Mouse (Mus musculus) lung, embryonic 15.5 days (tissue): Measurements from ENCODE around the gene Gm9837. TPM values are rescaled to one million over a fixed set of nuclear protein-coding genes. Genes with fewer than 3 reads are reported as not detected.

Experiments used
- ATAC-seq: fragments of 200-750 bp; cut with Nextera tagmentation; 2 replicates; pipeline ENCODE4 v1.8.0; 2017; ENCODE audit warnings: moderate number of reproducible peaks, borderline replicate concordance; ENCODE audit not compliant: low FRiP score, low TSS enrichment; ENCODE audit errors: extremely low read depth
- H3K27ac ChIP-seq: fragments of 300-500 bp; sonication (generic); 2 replicates; pipeline ENCODE4 v1.5.1; 2015; ENCODE audit warnings: moderate library complexity, mild to moderate bottlenecking, inconsistent platforms
- H3K27me3 ChIP-seq: fragments of 300-500 bp; sonication (generic); 2 replicates; pipeline ENCODE4 v1.6.1; 2015; ENCODE audit warnings: inconsistent platforms
- H3K36me3 ChIP-seq: fragments of 300-500 bp; sonication (generic); 2 replicates; pipeline ENCODE4 v1.6.1; 2015; ENCODE audit warnings: inconsistent platforms
- H3K4me1 ChIP-seq: fragments of 300-500 bp; sonication (generic); 2 replicates; pipeline ENCODE4 v1.6.1; 2015; ENCODE audit warnings: inconsistent platforms
- H3K4me2 ChIP-seq: fragments of 300-500 bp; sonication (generic); 2 replicates; pipeline ENCODE4 v1.6.1; 2015; ENCODE audit warnings: inconsistent platforms, mild to moderate bottlenecking, moderate library complexity
- H3K4me3 ChIP-seq: fragments of 300-500 bp; sonication (generic); 2 replicates; pipeline ENCODE4 v1.5.1; 2015; ENCODE audit warnings: mild to moderate bottlenecking, inconsistent platforms
- H3K9ac ChIP-seq: fragments of 300-500 bp; sonication (generic); 2 replicates; pipeline ENCODE4 v1.6.1; 2015; ENCODE audit warnings: inconsistent platforms
- H3K9me3 ChIP-seq: fragments of 300-500 bp; sonication (generic); 2 replicates; pipeline ENCODE4 v1.6.1; 2016; ENCODE audit warnings: inconsistent platforms
- WGBS: fragments of 180-500 bp; shearing (Covaris S2); methylation state at CpG from one replicate; pipeline ENCODE4 v1.1.7; 2015; 5-methylcytosine and 5-hydroxymethylcytosine counted together
- polyA plus RNA-seq: library from polyadenylated mRNA; unstranded; fragments of >200 nt; fragmentation: Nextera tagmentation; extraction: Ambion mirVana; gene quantifications from 2 replicates; pipeline ENCODE4 v1.2.1, GENCODE M21; 2015

Gm9837 gene
- polyA plus RNA-seq, 1 experiment from 2014 or later, result not detected

GRCm38 (mm10) chr11:53447996-53448395, 22.3 kb downstream of the Gm9837 start:
- no peaks in the 10 kb centered on the region for H3K36me3 ChIP-seq
- H3K9me3 ChIP-seq, result no peaks in the 10 kb centered on the region
- H3K4me1 ChIP-seq, result no peaks in the 10 kb centered on the region
- 76% methylated on average over 8 of the region's 8 CpGs for WGBS
- no peak overlapping the region for H3K4me2 ChIP-seq
- H3K9ac ChIP-seq, result no peak overlapping the region
- no peak overlapping the region for H3K4me3 ChIP-seq
- no peaks in the 10 kb centered on the region for H3K27me3 ChIP-seq
- ATAC-seq, result no peak
- no peak overlapping the region for H3K27ac ChIP-seq

- Histone ChIP-seq H3K4me3 (no peak overlapping the region), H3K4me2 (no peak overlapping the region), H3K27ac (no peak overlapping the region), H3K36me3 (no peaks in the 10 kb centered on the region), H3K9ac (no peak overlapping the region), H3K9me3 (no peaks in the 10 kb centered on the region), H3K4me1 (no peaks in the 10 kb centered on the region), H3K27me3 (no peaks in the 10 kb centered on the region)
- 62% methylated on average over 13 of the region's 13 CpGs for WGBS
- ATAC-seq, result no peak
These were observed 24.1 kb downstream of the Gm9837 start for GRCm38 (mm10) chr11:53446183-53446582.

- Histone ChIP-seq H3K4me1 (no peaks in the 10 kb centered on the region), H3K9ac (no peak overlapping the region), H3K27ac (no peak overlapping the region), H3K4me2 (no peak overlapping the region), H3K36me3 (no peaks in the 10 kb centered on the region), H3K27me3 (no peaks in the 10 kb centered on the region), H3K9me3 (no peaks in the 10 kb centered on the region), H3K4me3 (no peak overlapping the region)
- 43% methylated on average over 13 of the region's 13 CpGs for WGBS
- ATAC-seq, result no peak
These were observed 24.7 kb downstream of the Gm9837 start for GRCm38 (mm10) chr11:53445562-53445961.

DNA sequence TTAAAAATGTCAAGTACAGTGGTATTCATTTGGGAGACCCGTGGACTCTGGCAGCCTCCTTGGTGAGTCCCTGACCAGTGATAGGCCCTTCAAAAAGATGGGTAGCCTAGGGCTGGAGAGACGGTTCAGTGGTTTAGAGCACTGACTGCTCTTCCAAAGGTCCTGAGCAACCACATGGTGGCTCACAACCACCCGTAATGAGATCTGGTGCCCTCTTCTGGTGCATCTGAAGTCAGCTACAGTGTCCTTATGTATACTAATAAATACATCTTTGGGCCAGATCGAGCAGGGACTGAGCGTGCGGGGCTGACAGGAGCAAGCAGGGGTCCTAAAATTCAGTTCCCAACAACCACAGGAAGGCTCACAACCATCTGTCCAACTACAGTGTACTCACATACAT, 26.4 kb downstream of the Gm9837 start:
- Histone ChIP-seq H3K9me3 (no peaks in the 10 kb centered on the region), H3K36me3 (no peaks in the 10 kb centered on the region), H3K4me1 (no peaks in the 10 kb centered on the region), H3K9ac (no peak overlapping the region), H3K4me3 (no peak overlapping the region), H3K4me2 (no peak overlapping the region), H3K27ac (no peak overlapping the region), H3K27me3 (no peaks in the 10 kb centered on the region)
- no peak for ATAC-seq
- 27% methylated on average over 6 of the region's 6 CpGs for WGBS

GRCm38 (mm10) chr11:53441921-53442320, 28.4 kb downstream of the Gm9837 start:
- no peaks in the 10 kb centered on the region for H3K9me3 ChIP-seq
- WGBS, result 10% methylated on average over 12 of the region's 12 CpGs
- H3K4me1 ChIP-seq, result no peaks in the 10 kb centered on the region
- H3K36me3 ChIP-seq, result no peaks in the 10 kb centered on the region
- H3K9ac ChIP-seq, result no peak overlapping the region
- no peak for ATAC-seq
- H3K4me3 ChIP-seq, result no peak overlapping the region
- H3K4me2 ChIP-seq, result no peak overlapping the region
- no peaks in the 10 kb centered on the region for H3K27me3 ChIP-seq
- H3K27ac ChIP-seq, result no peak overlapping the region

- Histone ChIP-seq H3K4me3 (no peak overlapping the region), H3K4me1 (peaks cover 3% of the 10 kb centered on the region; the same call in 1 of the 2 replicates), H3K36me3 (no peaks in the 10 kb centered on the region), H3K9ac (no peak overlapping the region), H3K27me3 (no peaks in the 10 kb centered on the region), H3K4me2 (no peak overlapping the region), H3K9me3 (no peaks in the 10 kb centered on the region), H3K27ac (no peak overlapping the region)
- WGBS, result 72% methylated on average over 6 of the region's 6 CpGs
- ATAC-seq, result no peak
These were observed 33.9 kb downstream of the Gm9837 start for GRCm38 (mm10) chr11:53436338-53436737.

- H3K4me3 ChIP-seq, result no peak overlapping the region
- H3K36me3 ChIP-seq, result no peaks in the 10 kb centered on the region
- H3K27ac ChIP-seq, result no peak overlapping the region
- no peaks in the 10 kb centered on the region for H3K9me3 ChIP-seq
- no peak overlapping the region for H3K9ac ChIP-seq
- peaks cover 3% of the 10 kb centered on the region; the same call in 1 of the 2 replicates for H3K4me1 ChIP-seq
- ATAC-seq, result no peak
- H3K27me3 ChIP-seq, result no peaks in the 10 kb centered on the region
- WGBS, result 81% methylated on average over 8 of the region's 8 CpGs
- H3K4me2 ChIP-seq, result no peak overlapping the region
These were observed 34.8 kb downstream of the Gm9837 start for GRCm38 (mm10) chr11:53435504-53435903.

DNA sequence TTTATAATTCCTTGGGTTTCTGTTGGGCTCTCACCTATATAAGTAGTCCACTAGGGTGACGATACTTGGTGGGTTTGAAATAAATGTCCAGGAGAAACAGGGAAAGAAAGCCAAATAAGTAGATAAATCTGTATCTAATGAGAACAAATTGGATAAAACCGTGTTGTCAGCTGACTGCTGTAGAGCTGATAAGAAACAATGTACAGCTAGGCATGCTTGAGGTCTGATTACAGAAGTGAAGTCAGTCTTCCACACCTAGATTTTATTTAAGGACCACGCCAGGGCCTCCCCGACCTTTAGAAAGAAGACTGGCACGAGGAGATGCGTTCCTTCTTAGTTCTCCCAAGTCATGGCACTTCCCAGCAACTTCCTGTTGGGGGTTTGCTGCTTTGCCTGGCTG, 37.2 kb downstream of the Gm9837 start:
- Histone ChIP-seq H3K27ac (no peak overlapping the region), H3K36me3 (peaks cover 8% of the 10 kb centered on the region; the same call in 1 of the 2 replicates), H3K4me3 (no peak overlapping the region), H3K27me3 (no peaks in the 10 kb centered on the region), H3K4me2 (no peak overlapping the region), H3K9me3 (no peaks in the 10 kb centered on the region), H3K9ac (no peak overlapping the region), H3K4me1 (peaks cover 13% of the 10 kb centered on the region)
- 48% methylated on average over 6 of the region's 6 CpGs for WGBS
- no peak for ATAC-seq

DNA sequence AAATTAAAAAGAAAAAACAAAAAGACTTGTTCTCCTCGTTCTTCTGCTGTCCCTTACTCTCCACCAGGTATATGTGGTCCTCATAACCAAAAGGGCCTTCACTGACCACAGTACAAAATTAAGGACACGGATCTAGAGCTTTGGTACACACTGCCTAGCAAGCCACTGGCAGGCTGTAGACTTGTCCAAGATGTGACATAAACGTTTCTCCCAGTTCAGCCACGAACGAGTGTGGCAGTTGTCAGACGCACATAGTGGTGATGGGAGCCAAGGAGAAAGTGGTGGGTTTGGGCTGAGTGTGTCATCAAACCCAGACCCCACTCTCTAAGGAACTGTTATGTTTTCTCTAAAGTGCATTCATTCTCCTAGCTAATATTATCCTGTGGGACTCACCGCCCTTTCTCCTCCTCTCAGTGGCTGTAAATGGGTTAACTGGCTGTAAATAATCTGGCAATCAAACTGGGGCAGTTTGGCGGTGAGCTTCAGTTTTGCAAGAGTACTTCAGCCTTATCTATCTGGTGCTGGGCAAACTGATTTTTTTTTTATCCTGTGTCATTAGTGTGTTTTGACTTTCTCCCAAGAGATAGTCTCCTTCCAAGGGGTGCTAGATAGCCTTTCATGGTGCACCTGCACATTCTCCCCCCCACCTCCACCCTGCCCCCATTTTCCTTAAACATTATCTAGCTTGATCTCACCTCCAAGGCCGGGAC, 38.8 kb downstream of the Gm9837 start:
- Histone ChIP-seq H3K36me3 (peaks cover 14% of the 10 kb centered on the region; the same call in 1 of the 2 replicates), H3K4me1 (peaks cover 13% of the 10 kb centered on the region), H3K9me3 (no peaks in the 10 kb centered on the region), H3K27ac (peak overlapping the region; percentile 37), H3K27me3 (no peaks in the 10 kb centered on the region), H3K4me3 (peak overlapping the region; percentile 80), H3K4me2 (peak overlapping the region; percentile 83), H3K9ac (peak overlapping the region; percentile 23)
- 12% methylated on average over 9 of the region's 9 CpGs for WGBS
- peak; percentile 28 for ATAC-seq

- H3K4me2 ChIP-seq, result peak within 1 kb of the TSS; percentile 83
- peaks cover 13% of the 10 kb centered on the region for H3K4me1 ChIP-seq
- peak within 1 kb of the TSS; percentile 43 for H3K27ac ChIP-seq
- peaks cover 14% of the 10 kb centered on the region; the same call in 1 of the 2 replicates for H3K36me3 ChIP-seq
- H3K9me3 ChIP-seq, result no peaks in the 10 kb centered on the region
- peak within 1 kb of the TSS; percentile 81 for H3K9ac ChIP-seq
- peak within 1 kb of the TSS; percentile 80 for H3K4me3 ChIP-seq
- no peaks in the 10 kb centered on the region for H3K27me3 ChIP-seq
- ATAC-seq, result peak; percentile 95
- under 1% methylated on average over 44 of the region's 44 CpGs for WGBS
These were observed 39.5 kb downstream of the Gm9837 start, which contains the start of the genes Uqcrq and Gdf9 for GRCm38 (mm10) chr11:53430670-53431346. Uqcrq (minus strand) TSS chr11:53430831. Gdf9 (plus strand) TSS chr11:53431023.

- Histone ChIP-seq H3K4me1 (peaks cover 13% of the 10 kb centered on the region), H3K9ac (peak overlapping the region; percentile 81), H3K9me3 (no peaks in the 10 kb centered on the region), H3K4me3 (peak overlapping the region; percentile 80), H3K27me3 (no peaks in the 10 kb centered on the region), H3K27ac (peak overlapping the region; percentile 43), H3K4me2 (peak overlapping the region; percentile 83), H3K36me3 (peaks cover 14% of the 10 kb centered on the region; the same call in 1 of the 2 replicates)
- peak; percentile 29 for ATAC-seq
- WGBS, result under 1% methylated on average over 34 of the region's 34 CpGs
These were observed 40.0 kb downstream of the Gm9837 start for GRCm38 (mm10) chr11:53430300-53430669.

DNA sequence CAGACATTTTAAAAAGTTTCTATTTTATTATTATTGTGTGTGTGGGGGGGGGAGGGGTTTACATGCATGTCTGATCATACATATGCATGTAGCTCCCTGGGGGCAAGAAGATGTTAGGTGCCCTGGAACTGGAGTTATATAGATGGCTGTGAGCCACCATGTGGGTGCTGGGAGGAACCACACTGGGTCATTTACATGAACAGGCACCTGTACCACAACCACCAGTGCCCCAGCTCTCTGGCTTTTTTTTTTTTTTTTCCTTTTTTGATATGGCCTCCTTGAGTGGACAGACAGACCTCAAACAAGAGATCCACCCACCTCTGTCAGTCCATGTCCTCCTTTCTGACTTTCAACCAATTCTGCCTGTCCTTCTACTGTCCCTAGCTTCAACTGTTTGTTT, 41.1 kb downstream of the Gm9837 start:
- ATAC-seq, result no peak
- peaks cover 14% of the 10 kb centered on the region; the same call in 1 of the 2 replicates for H3K36me3 ChIP-seq
- peak overlapping the region; percentile 83 for H3K4me2 ChIP-seq
- H3K4me3 ChIP-seq, result peak overlapping the region; percentile 80; the same call in 1 of the 2 replicates
- no peaks in the 10 kb centered on the region for H3K9me3 ChIP-seq
- H3K9ac ChIP-seq, result no peak overlapping the region
- no peaks in the 10 kb centered on the region for H3K27me3 ChIP-seq
- H3K27ac ChIP-seq, result no peak overlapping the region
- peaks cover 13% of the 10 kb centered on the region for H3K4me1 ChIP-seq
